ENCODE assay signal across 8 mouse cellular contexts in genomic region chr11:114636292-114636691, GRCm38 (mm10). TPM values are rescaled to one million over a fixed set of nuclear protein-coding genes. Genes with fewer than 3 reads are reported as not detected.
DNase-seq lines count a peak whose midpoint lies in the region; ATAC-seq and TF ChIP-seq lines count a peak whose summit lies in the region.

No protein-coding gene starts in this region.

- peak; percentile 43; the same call in 1 of the 2 replicates for ATAC-seq in embryonic facial prominence, embryonic 13.5 days (ENCODE audit: insufficient number of reproducible peaks, insufficient read depth, low FRiP score, low TSS enrichment, low read depth)
- peak; percentile 56; the same call in 1 of the 2 replicates for ATAC-seq in midbrain, postnatal 0 days (ENCODE audit: low FRiP score)

- H3K9ac ChIP-seq in embryonic facial prominence, embryonic 13.5 days = no peak overlapping the region
- no peak overlapping the region for H3K9ac ChIP-seq in midbrain, postnatal 0 days (replicated peaks; ENCODE audit: low read length, poor library complexity, severe bottlenecking)

- peak overlapping the region; percentile 45 for H3K4me2 ChIP-seq in embryonic facial prominence, embryonic 13.5 days
- H3K4me2 ChIP-seq in midbrain, postnatal 0 days (ENCODE audit: low read depth, low read length, poor library complexity, severe bottlenecking) = peak overlapping the region; percentile 37

- H3K4me1 ChIP-seq in embryonic facial prominence, embryonic 13.5 days = peaks cover 45% of the 10 kb centered on the region
- no peaks in the 10 kb centered on the region for H3K4me1 ChIP-seq in kidney, adult 2 months (ENCODE audit: control insufficient read depth, insufficient read depth, low read length)
- peaks cover 57% of the 10 kb centered on the region for H3K4me1 ChIP-seq in limb, embryonic 10.5 days
- peaks cover 3% of the 10 kb centered on the region; the same call in 1 of the 2 replicates for H3K4me1 ChIP-seq in midbrain, postnatal 0 days (ENCODE audit: insufficient read depth, low read length)

- H3K4me3 ChIP-seq in embryonic facial prominence, embryonic 13.5 days = peak overlapping the region; percentile 9; the same call in 1 of the 2 replicates
- H3K4me3 ChIP-seq in kidney, adult 2 months (ENCODE audit: insufficient read depth, low read depth, low read length) = no peak overlapping the region
- peak overlapping the region; percentile 27; the same call in 1 of the 2 replicates for H3K4me3 ChIP-seq in limb, embryonic 10.5 days
- no peak overlapping the region for H3K4me3 ChIP-seq in midbrain, postnatal 0 days (ENCODE audit: low read depth, low read length)

- H3K9me3 ChIP-seq in embryonic facial prominence, embryonic 13.5 days = no peaks in the 10 kb centered on the region
- H3K9me3 ChIP-seq in limb, embryonic 10.5 days (replicated peaks) = no peaks in the 10 kb centered on the region
- H3K9me3 ChIP-seq in midbrain, postnatal 0 days (ENCODE audit: low read length) = no peaks in the 10 kb centered on the region

- TF ChIP-seq POLR2A in kidney, adult 2 months (IDR thresholded peaks at IDR 0.05; ENCODE audit: low read depth, low read length) = no peak

- peak; percentile 87 for DNase-seq in 3T3-L1 (ENCODE audit: low read depth, low spot score)
- DNase-seq in adrenal gland, postnatal 36 days = peak; percentile 74 to 79
- DNase-seq in heart, adult 8-10 months (ENCODE audit: low spot score) = peak; percentile 76
- peak; percentile 64 for DNase-seq in kidney, adult 2 months
- DNase-seq in limb, embryonic 10.5 days (ENCODE audit: low spot score) = peak; percentile 91
- peak; percentile 95 for DNase-seq in midbrain, postnatal 0 days (ENCODE audit: low spot score)
- DNase-seq in spleen, postnatal 14 days (ENCODE audit: low spot score in 2 of 2) = peak; percentile 31 to 62

- peak; percentile 97 for TF ChIP-seq CTCF in kidney, adult 2 months (conservative IDR thresholded peaks at IDR 0.05; ENCODE audit: insufficient read depth, insufficient read length, low read depth, low read length)
- peak; percentile 98 for TF ChIP-seq CTCF in midbrain, postnatal 0 days (IDR thresholded peaks at IDR 0.05)

- no peak overlapping the region for H3K27ac ChIP-seq in embryonic facial prominence, embryonic 13.5 days
- H3K27ac ChIP-seq in kidney, adult 2 months (ENCODE audit: insufficient read depth, low read depth, low read length) = no peak overlapping the region
- no peak overlapping the region; the same call in 1 of the 2 replicates for H3K27ac ChIP-seq in limb, embryonic 10.5 days
- H3K27ac ChIP-seq in midbrain, postnatal 0 days (ENCODE audit: low read depth, low read length) = no peak overlapping the region

- WGBS in embryonic facial prominence, embryonic 13.5 days = 0% methylated on average over 6 of the region's 6 CpGs
- 0% methylated on average over 6 of the region's 6 CpGs for WGBS in kidney, adult 2 months
- WGBS in limb, embryonic 10.5 days = 0% methylated on average over 6 of the region's 6 CpGs
- WGBS in midbrain, postnatal 0 days = under 1% methylated on average over 6 of the region's 6 CpGs

- no peaks in the 10 kb centered on the region for H3K36me3 ChIP-seq in embryonic facial prominence, embryonic 13.5 days
- H3K36me3 ChIP-seq in kidney, adult 2 months (ENCODE audit: control insufficient read depth, insufficient read depth, low read length) = no peaks in the 10 kb centered on the region
- no peaks in the 10 kb centered on the region for H3K36me3 ChIP-seq in limb, embryonic 10.5 days
- no peaks in the 10 kb centered on the region for H3K36me3 ChIP-seq in midbrain, postnatal 0 days (ENCODE audit: insufficient read depth, low read length)

- H3K27me3 ChIP-seq in embryonic facial prominence, embryonic 13.5 days = peaks cover 35% of the 10 kb centered on the region
- H3K27me3 ChIP-seq in kidney, adult 2 months (replicated peaks; ENCODE audit: control insufficient read depth, insufficient read depth, low read length) = no peaks in the 10 kb centered on the region
- H3K27me3 ChIP-seq in limb, embryonic 10.5 days (ENCODE audit: low read depth, poor library complexity, severe bottlenecking) = peaks cover 35% of the 10 kb centered on the region
- peaks cover 3% of the 10 kb centered on the region; the same call in 1 of the 2 replicates for H3K27me3 ChIP-seq in midbrain, postnatal 0 days (ENCODE audit: insufficient read depth, low read length)

RNA-seq across cellular contexts. Expression of gene Rpl38, which starts 32.0 kb away (rescaled TPM):
- 1,000 to 10,000 TPM; 1,120 to 1,187 TPM for total RNA-seq in adrenal gland, postnatal 36 days (2021)
- 1,049 and 1,157 TPM in 2 replicates for polyA plus RNA-seq in embryonic facial prominence, embryonic 13.5 days (2015; fragmentation: Nextera tagmentation; extraction: Ambion mirVana)
- total RNA-seq in heart, adult 8-10 months (2022) = 100 to 1,000 TPM; 505 to 715 (median 618) TPM
- 432 and 738 TPM in 2 replicates for polyA plus RNA-seq in kidney, adult 2 months (2012; rRNA removed)
- 966 and 1,201 TPM in 2 replicates for polyA plus RNA-seq in limb, embryonic 10.5 days (2016; fragmentation: Nextera tagmentation; extraction: Ambion mirVana)
- 903 and 1,541 TPM in 2 replicates for total RNA-seq in midbrain, postnatal 0 days (2014; rRNA removed)
- polyA plus RNA-seq in midbrain, postnatal 0 days (2015; fragmentation: Nextera tagmentation; extraction: Ambion mirVana) = 889 and 977 TPM in 2 replicates

RNA-seq across cellular contexts. Expression of gene Ttyh2, which starts 38.9 kb away (rescaled TPM):
- total RNA-seq in adrenal gland, postnatal 36 days (2021) = 100 to 1,000 TPM in 1 of 2 experiments, 10 to 100 TPM in 1; 64.3 to 124 TPM
- 17.1 and 18.2 TPM in 2 replicates for polyA plus RNA-seq in embryonic facial prominence, embryonic 13.5 days (2015; fragmentation: Nextera tagmentation; extraction: Ambion mirVana)
- 1 to 10 TPM; 3.0 to 4.6 (median 3.4) TPM for total RNA-seq in heart, adult 8-10 months (2022)
- 34.4 and 40.6 TPM in 2 replicates for polyA plus RNA-seq in kidney, adult 2 months (2012; rRNA removed)
- 8.6 and 9.2 TPM in 2 replicates for polyA plus RNA-seq in limb, embryonic 10.5 days (2016; fragmentation: Nextera tagmentation; extraction: Ambion mirVana)
- 42.8 and 58.2 TPM in 2 replicates for total RNA-seq in midbrain, postnatal 0 days (2014; rRNA removed)
- 27.1 and 29.4 TPM in 2 replicates for polyA plus RNA-seq in midbrain, postnatal 0 days (2015; fragmentation: Nextera tagmentation; extraction: Ambion mirVana)

Comparison
In these comparisons a context has a peak if more than half of its experiments do, and no peak if none do; other contexts are left out.
1. H3K4me3 ChIP-seq: peak in embryonic facial prominence, embryonic 13.5 days (single experiment) and limb, embryonic 10.5 days (single experiment); none in kidney, adult 2 months (single experiment) and midbrain, postnatal 0 days (single experiment).
2. Peak in every context shown above with its lines, with median percentiles within 50 percentile points of each other: DNase-seq.